Comparison of ENCODE assay signal across 26 mouse cellular contexts in the genomic region with DNA sequence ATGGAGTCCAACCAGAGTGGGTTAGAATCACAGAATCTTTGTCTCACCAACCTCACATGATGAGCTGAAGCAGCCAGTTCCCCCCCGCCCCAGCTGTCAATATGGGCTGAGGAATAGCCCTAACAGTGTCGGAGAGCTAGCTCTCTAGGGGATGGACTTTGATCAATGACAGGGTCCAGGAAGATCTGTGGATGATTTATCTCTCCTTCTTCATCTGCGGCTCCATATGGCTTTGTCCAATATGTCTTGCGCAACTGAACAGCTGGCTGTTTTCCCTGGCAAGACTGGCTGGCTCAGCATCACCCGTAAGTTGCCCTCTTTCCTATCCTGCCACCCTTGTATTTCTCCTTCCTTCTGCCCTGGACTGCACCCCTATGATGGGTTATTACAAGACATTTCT. TPM values are rescaled to one million over a fixed set of nuclear protein-coding genes. Genes with fewer than 3 reads are reported as not detected.
DNase-seq lines count a peak whose midpoint lies in the region; ATAC-seq and TF ChIP-seq lines count a peak whose summit lies in the region.
"Had no signal": no experiment of that assay in that cellular context is flagged by ENCODE, and none has a peak within 500 bp of the region (broad histone marks: within the 10 kb centered on the region; RNA-seq: fewer than 3 reads in every experiment).

No protein-coding gene starts in this region.

- H3K4me1 ChIP-seq in hindbrain, embryonic 15.5 days (replicated peaks): no peaks in the 10 kb centered on the region
- no peaks in the 10 kb centered on the region for H3K4me1 ChIP-seq in hindbrain, embryonic 12.5 days
- H3K4me1 ChIP-seq in liver, adult 2 months (ENCODE audit: control insufficient read depth, insufficient read depth, low read length): no peaks in the 10 kb centered on the region
- no peaks in the 10 kb centered on the region for H3K4me1 ChIP-seq in liver, embryonic 11.5 days (replicated peaks; ENCODE audit: control insufficient read depth, insufficient read depth, low read length)
- H3K4me1 ChIP-seq: embryonic facial prominence, embryonic 13.5 days; forebrain, embryonic 15.5 days; heart, embryonic 12.5 days; limb, embryonic 10.5 days; liver, embryonic 12.5 days; midbrain, embryonic 13.5 days; neural tube, embryonic 13.5 days had no signal

- DNase-seq in adrenal gland, postnatal 10 days: peak; percentile 38
- DNase-seq in adrenal gland, adult 8-10 months: no peak
- DNase-seq in liver, adult 2 months (ENCODE audit: extremely low read depth, low read depth, low spot score): peak; percentile 71
- no peak for DNase-seq in liver, embryonic 11.5 days (ENCODE audit: low spot score)
- no peak for DNase-seq in layer of hippocampus, postnatal 14 days (ENCODE audit: low spot score in 2 of 2)
- DNase-seq: cerebellum, adult 9-11 months; heart, postnatal 36 days; layer of hippocampus, adult 9-11 months; lung, adult 2 months; right cerebral cortex, postnatal 14 days; thymus, postnatal 4 days had no signal

- no peak overlapping the region for H3K4me2 ChIP-seq in hindbrain, embryonic 15.5 days
- no peak overlapping the region for H3K4me2 ChIP-seq in hindbrain, embryonic 12.5 days (replicated peaks)
- no peak overlapping the region for H3K4me2 ChIP-seq in liver, embryonic 11.5 days
- H3K4me2 ChIP-seq in myocyte (ENCODE audit: low read depth): no peak overlapping the region
- H3K4me2 ChIP-seq: embryonic facial prominence, embryonic 13.5 days; forebrain, embryonic 15.5 days; heart, embryonic 12.5 days; liver, embryonic 12.5 days; midbrain, embryonic 13.5 days; neural tube, embryonic 13.5 days had no signal

- no peak overlapping the region for H3ac ChIP-seq in myocyte (ENCODE audit: control insufficient read depth, insufficient read length)

- TF ChIP-seq POLR2A in liver, adult 2 months (IDR thresholded peaks at IDR 0.05; ENCODE audit: extremely low read depth, insufficient read depth, low read length): no peak
- no peak for TF ChIP-seq POLR2A in myocyte (IDR thresholded peaks at IDR 0.05; ENCODE audit: insufficient read length, low read depth)

- H3K36me3 ChIP-seq in hindbrain, embryonic 15.5 days: no peaks in the 10 kb centered on the region
- H3K36me3 ChIP-seq in hindbrain, embryonic 12.5 days: no peaks in the 10 kb centered on the region
- H3K36me3 ChIP-seq in liver, adult 2 months (ENCODE audit: control insufficient read depth, insufficient read depth, low read length): no peaks in the 10 kb centered on the region
- no peaks in the 10 kb centered on the region for H3K36me3 ChIP-seq in liver, embryonic 11.5 days (ENCODE audit: control insufficient read depth, insufficient read depth, low read length)
- H3K36me3 ChIP-seq in myocyte (ENCODE audit: control insufficient read depth, insufficient read depth): no peaks in the 10 kb centered on the region
- H3K36me3 ChIP-seq: embryonic facial prominence, embryonic 13.5 days; forebrain, embryonic 15.5 days; heart, embryonic 12.5 days; limb, embryonic 10.5 days; liver, embryonic 12.5 days; midbrain, embryonic 13.5 days; neural tube, embryonic 13.5 days had no signal

- H3K79me2 ChIP-seq in liver, adult 2 months (ENCODE audit: control insufficient read depth, insufficient read depth, low read length): no peaks in the 10 kb centered on the region
- no peaks in the 10 kb centered on the region for H3K79me2 ChIP-seq in myocyte (ENCODE audit: control insufficient read depth, insufficient read depth)

- TF ChIP-seq CTCF in liver, adult 2 months (IDR thresholded peaks at IDR 0.05; ENCODE audit: low read depth, low read length): no peak

- no peak overlapping the region for H3K4me3 ChIP-seq in hindbrain, embryonic 15.5 days
- no peak overlapping the region for H3K4me3 ChIP-seq in hindbrain, embryonic 12.5 days
- no peak overlapping the region for H3K4me3 ChIP-seq in liver, adult 2 months (ENCODE audit: insufficient read depth, low read depth, low read length)
- H3K4me3 ChIP-seq in liver, embryonic 11.5 days (ENCODE audit: low read depth, low read length): no peak overlapping the region
- H3K4me3 ChIP-seq in myocyte: no peak overlapping the region
- H3K4me3 ChIP-seq: embryonic facial prominence, embryonic 13.5 days; forebrain, embryonic 15.5 days; heart, embryonic 12.5 days; limb, embryonic 10.5 days; liver, embryonic 12.5 days; midbrain, embryonic 13.5 days; neural tube, embryonic 13.5 days had no signal

- no peak overlapping the region for H3K9ac ChIP-seq in hindbrain, embryonic 15.5 days
- H3K9ac ChIP-seq in hindbrain, embryonic 12.5 days: no peak overlapping the region
- no peak overlapping the region for H3K9ac ChIP-seq in liver, adult 2 months (ENCODE audit: low read depth, low read length)
- no peak overlapping the region for H3K9ac ChIP-seq in liver, embryonic 11.5 days (ENCODE audit: low read depth, low read length)
- H3K9ac ChIP-seq: embryonic facial prominence, embryonic 13.5 days; forebrain, embryonic 15.5 days; heart, embryonic 12.5 days; liver, embryonic 12.5 days; midbrain, embryonic 13.5 days; neural tube, embryonic 13.5 days had no signal

- no peaks in the 10 kb centered on the region for H3K27me3 ChIP-seq in hindbrain, embryonic 15.5 days
- H3K27me3 ChIP-seq in hindbrain, embryonic 12.5 days: no peaks in the 10 kb centered on the region
- H3K27me3 ChIP-seq in liver, adult 2 months (ENCODE audit: control insufficient read depth, insufficient read depth, low read length): no peaks in the 10 kb centered on the region
- H3K27me3 ChIP-seq in liver, embryonic 11.5 days (replicated peaks; ENCODE audit: control insufficient read depth, insufficient read depth, low read length): no peaks in the 10 kb centered on the region
- no peaks in the 10 kb centered on the region for H3K27me3 ChIP-seq in myocyte (ENCODE audit: control insufficient read depth, insufficient read depth, insufficient read length)
- H3K27me3 ChIP-seq: CH12.LX; embryonic facial prominence, embryonic 13.5 days; forebrain, embryonic 15.5 days; heart, embryonic 12.5 days; liver, embryonic 12.5 days; neural tube, embryonic 13.5 days had no signal

- no peaks in the 10 kb centered on the region for H3K9me3 ChIP-seq in hindbrain, embryonic 15.5 days
- no peaks in the 10 kb centered on the region for H3K9me3 ChIP-seq in hindbrain, embryonic 12.5 days (replicated peaks)
- no peaks in the 10 kb centered on the region for H3K9me3 ChIP-seq in liver, embryonic 11.5 days (ENCODE audit: control insufficient read depth, low read length)
- H3K9me3 ChIP-seq: embryonic facial prominence, embryonic 13.5 days; forebrain, embryonic 15.5 days; heart, embryonic 12.5 days; limb, embryonic 10.5 days; liver, embryonic 12.5 days; midbrain, embryonic 13.5 days; neural tube, embryonic 13.5 days had no signal

- WGBS in hindbrain, embryonic 15.5 days: 66% methylated on average over 5 of the region's 5 CpGs
- WGBS in hindbrain, embryonic 12.5 days: 72% methylated on average over 5 of the region's 5 CpGs
- 36% methylated on average over 5 of the region's 5 CpGs for WGBS in liver, adult 2 months
- WGBS in liver, embryonic 11.5 days: 77% methylated on average over 5 of the region's 5 CpGs

- peak; percentile 56; the same call in 1 of the 2 replicates for ATAC-seq in hindbrain, embryonic 15.5 days (ENCODE audit: low FRiP score, low read depth)
- ATAC-seq in hindbrain, embryonic 12.5 days (ENCODE audit: low FRiP score): no peak
- ATAC-seq in liver, embryonic 11.5 days (replicated peaks; ENCODE audit: low FRiP score): no peak
- ATAC-seq: forebrain, embryonic 15.5 days; inflammation-experienced regulatory T-cells, adult 6 months; liver, embryonic 12.5 days; midbrain, embryonic 13.5 days had no signal

- no peak overlapping the region for H3K27ac ChIP-seq in hindbrain, embryonic 15.5 days (replicated peaks)
- H3K27ac ChIP-seq in hindbrain, embryonic 12.5 days: no peak overlapping the region
- H3K27ac ChIP-seq in liver, adult 2 months (replicated peaks; ENCODE audit: insufficient read depth, low read depth, low read length): no peak overlapping the region
- H3K27ac ChIP-seq in liver, embryonic 11.5 days (ENCODE audit: low read depth, low read length): no peak overlapping the region
- H3K27ac ChIP-seq: embryonic facial prominence, embryonic 13.5 days; forebrain, embryonic 15.5 days; limb, embryonic 10.5 days; liver, embryonic 12.5 days; midbrain, embryonic 13.5 days; neural tube, embryonic 13.5 days had no signal

TF ChIP-seq in myocyte, 11 proteins besides CTCF, POLR2A, EP300 and RAD21 (continues in another document):
- TF ChIP-seq MYOG (IDR thresholded peaks at IDR 0.05; ENCODE audit: control insufficient read depth in 1 of 3, insufficient read depth in 1 of 3, insufficient read length in 2 of 3, low read depth in 2 of 3): no peak
- no peak for TF ChIP-seq TCF12 (IDR thresholded peaks at IDR 0.05; ENCODE audit: insufficient read depth, poor library complexity, severe bottlenecking)
- TF ChIP-seq CEBPB (IDR thresholded peaks at IDR 0.05; ENCODE audit: insufficient read depth, poor library complexity, severe bottlenecking): peak; percentile 76
- no peak for TF ChIP-seq SRF (IDR thresholded peaks at IDR 0.05; ENCODE audit: control insufficient read depth, insufficient read length, low read depth)
- no peak for TF ChIP-seq REST (IDR thresholded peaks at IDR 0.05; ENCODE audit: insufficient read depth, insufficient read length)
- no peak for TF ChIP-seq MYOD1 (IDR thresholded peaks at IDR 0.05; ENCODE audit: control insufficient read depth in 1 of 3, insufficient read length in 2 of 3, low read depth in 2 of 3)
- no peak for TF ChIP-seq E2F4 (IDR thresholded peaks at IDR 0.05; ENCODE audit: insufficient read depth)

RNA-seq across cellular contexts. Expression of a gene that starts 9.2 kb away (rescaled TPM):
- 1 to 10 TPM; 2.9 to 3.2 TPM for total RNA-seq in adrenal gland, postnatal 10 days (2021)
- total RNA-seq in adrenal gland, adult 8-10 months (2022): 1 to 10 TPM; 1.9 to 3.9 (median 2.5) TPM
- 1.4 and 3.3 TPM in 2 replicates for polyA plus RNA-seq in hindbrain, embryonic 15.5 days (2015; fragmentation: Nextera tagmentation; extraction: Ambion mirVana)
- 0.80 and 1.6 TPM in 2 replicates for polyA plus RNA-seq in hindbrain, embryonic 12.5 days (2016; fragmentation: Nextera tagmentation; extraction: Ambion mirVana)
- total RNA-seq in liver, adult 2 months (2014; rRNA removed): not detected in 2 replicates
- not detected in 2 replicates for polyA plus RNA-seq in liver, adult 2 months (2012; rRNA removed)
- polyA plus RNA-seq in liver, embryonic 11.5 days (2014; fragmentation: Nextera tagmentation; extraction: Ambion mirVana): 0.32 TPM in 1 of 2 replicates, not detected in the other
- not detected for polyA plus RNA-seq in myocyte (2012; fragmentation: generic; extraction: Trizol)
- 1 to 10 TPM; 4.8 to 7.9 TPM for total RNA-seq in layer of hippocampus, postnatal 14 days (2021)
- total RNA-seq: CH12.LX, MEL had no signal
- polyA plus RNA-seq: inflammation-experienced regulatory T-cells, adult 6 months; limb, embryonic 10.5 days; liver, embryonic 12.5 days; spleen, adult 2 months had no signal

RNA-seq across cellular contexts. Expression of a gene that starts 59.6 kb away (rescaled TPM):
- total RNA-seq in adrenal gland, postnatal 10 days (2021): not detected
- total RNA-seq in adrenal gland, adult 8-10 months (2022): not detected
- polyA plus RNA-seq in hindbrain, embryonic 15.5 days (2015; fragmentation: Nextera tagmentation; extraction: Ambion mirVana): 7.2 and 11.3 TPM in 2 replicates
- polyA plus RNA-seq in hindbrain, embryonic 12.5 days (2016; fragmentation: Nextera tagmentation; extraction: Ambion mirVana): 13.6 and 14.4 TPM in 2 replicates
- total RNA-seq in liver, adult 2 months (2014; rRNA removed): not detected in 2 replicates
- polyA plus RNA-seq in liver, adult 2 months (2012; rRNA removed): not detected in 2 replicates
- polyA plus RNA-seq in liver, embryonic 11.5 days (2014; fragmentation: Nextera tagmentation; extraction: Ambion mirVana): not detected in 2 replicates
- polyA plus RNA-seq in myocyte (2012; fragmentation: generic; extraction: Trizol): not detected
- total RNA-seq in layer of hippocampus, postnatal 14 days (2021): 1 to 10 TPM; 2.1 to 2.2 TPM
- total RNA-seq: CH12.LX; heart, postnatal 36 days; MEL had no signal
- polyA plus RNA-seq: inflammation-experienced regulatory T-cells, adult 6 months; limb, embryonic 10.5 days; liver, embryonic 12.5 days; spleen, adult 2 months; stomach, embryonic 14.5 days had no signal

Comparison
In these comparisons a context has a peak if more than half of its experiments do, and no peak if none do; other contexts are left out.
1. DNase-seq: peak in adrenal gland, postnatal 10 days (single experiment) and liver, adult 2 months (single experiment); none in adrenal gland, adult 8-10 months (single experiment), liver, embryonic 11.5 days (single experiment) and layer of hippocampus, postnatal 14 days (0 of 2).